Mouse (Mus musculus) frontal cortex, adult (tissue): ENCODE results near the gene Vmn1r197.
A peak's percentile ranks its signal among the peaks of the same experiment; 100 is the strongest.
"Not testable (repeated sequence)": the region's sequence is repeated elsewhere in the genome, so short reads cannot be mapped to it uniquely, and the experiment has no call there.

Source experiments
- ATAC-seq: cut with Nextera tagmentation; 2 replicates; pipeline ENCODE4 v1.9.2; 2017; ENCODE audit warnings: mild to moderate bottlenecking, moderate library complexity, mixed read lengths; ENCODE audit not compliant: low TSS enrichment

Vmn1r197 gene

GRCm38 (mm10) chr13:22324289-22324688 is at the start of gene Vmn1r197:
Gene Vmn1r197 (plus strand): TSS chr13:22324589.
- no peak for ATAC-seq

- 0 out of 2 replicates have a peak, but pooled peaks have one; percentile 27 for ATAC-seq
Observed at GRCm38 (mm10) chr13:22284578-22284977, 39.8 kb upstream of the Vmn1r197 start.

GRCm38 (mm10) chr13:22289620-22290019 is 34.8 kb upstream of the Vmn1r197 start, which contains the start of gene Vmn1r196:
Gene Vmn1r196 (plus strand): TSS chr13:22289920.
- no peak for ATAC-seq

GRCm38 (mm10) chr13:22308075-22308474 is 16.3 kb upstream of the Vmn1r197 start:
- ATAC-seq: not testable (repeated sequence)

GRCm38 (mm10) chr13:22315361-22315760 is 9.0 kb upstream of the Vmn1r197 start:
- no peak for ATAC-seq

DNA sequence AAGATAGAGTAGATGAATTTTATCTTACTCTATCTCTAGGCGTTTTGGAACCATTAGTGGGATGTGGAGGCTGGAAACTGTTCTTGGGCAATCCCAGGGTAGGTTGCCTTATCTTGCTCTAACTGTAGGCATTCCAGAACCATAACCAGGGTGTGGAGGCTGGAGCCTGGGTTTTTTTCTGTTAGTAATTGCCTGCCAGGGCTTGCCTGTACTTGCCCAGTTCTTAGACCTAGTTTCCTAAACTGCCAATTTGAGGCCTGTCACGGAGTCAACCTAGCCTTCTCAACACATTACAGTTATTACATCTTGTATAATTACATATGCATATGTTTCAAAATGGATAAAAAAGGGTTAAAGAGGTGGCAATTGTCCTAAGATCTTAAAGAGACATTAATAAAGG is 7.0 kb upstream of the Vmn1r197 start:
- ATAC-seq: no peak

- ATAC-seq: no peak
Observed at GRCm38 (mm10) chr13:22320091-22320490, 4.3 kb upstream of the Vmn1r197 start.

DNA sequence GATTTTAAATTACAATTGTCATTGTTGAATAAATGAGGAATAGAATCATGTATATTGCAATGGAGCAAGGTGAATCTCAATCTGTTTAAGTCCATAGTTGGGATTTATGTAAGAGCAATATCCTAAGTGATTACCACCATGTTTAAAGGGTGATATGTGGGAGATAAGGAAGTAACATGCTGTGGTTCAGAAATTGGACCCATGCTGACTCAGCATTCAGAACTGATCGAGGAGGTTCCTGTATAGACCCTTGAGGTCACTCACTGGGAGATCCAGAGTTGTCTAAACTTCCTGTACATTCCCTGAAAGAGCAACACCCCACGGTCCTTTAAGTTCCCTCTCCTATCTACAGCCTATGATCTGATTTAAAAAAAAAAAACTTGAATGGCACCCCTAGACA is 8.9 kb downstream of the Vmn1r197 start:
- no peak for ATAC-seq

GRCm38 (mm10) chr13:22335565-22335964 is 11.2 kb downstream of the Vmn1r197 start:
- ATAC-seq: peak; percentile 82

GRCm38 (mm10) chr13:22350064-22350463 is 25.7 kb downstream of the Vmn1r197 start, which contains the start of gene Vmn1r198:
Gene Vmn1r198 (plus strand): TSS chr13:22350364.
- ATAC-seq: no peak

DNA sequence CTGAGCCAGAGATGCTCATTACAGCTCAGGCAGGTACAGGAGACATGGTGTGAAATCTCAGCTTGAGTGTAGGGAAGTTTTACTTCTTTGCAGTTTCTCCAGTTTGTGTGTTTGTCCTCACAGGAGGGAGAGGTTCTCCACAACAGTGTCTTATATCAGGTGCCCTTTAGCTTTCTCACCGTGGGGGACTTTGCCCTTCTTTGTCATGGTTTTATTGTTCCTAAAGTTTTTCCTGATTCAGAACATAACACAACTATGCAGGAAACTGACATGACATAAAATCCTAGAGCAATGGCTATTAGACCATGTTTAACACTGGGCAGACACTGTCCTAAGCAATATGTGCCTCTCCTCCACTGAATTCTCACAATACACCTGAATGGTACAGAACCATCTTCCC is 26.4 kb downstream of the Vmn1r197 start:
- no peak for ATAC-seq

- ATAC-seq: no peak
Observed at GRCm38 (mm10) chr13:22379518-22379917, 55.1 kb downstream of the Vmn1r197 start, which contains the start of gene Vmn1r199. Gene Vmn1r199 (plus strand): TSS chr13:22379818.

- peak; percentile 99 for ATAC-seq
Observed at GRCm38 (mm10) chr13:22381128-22381527, 56.7 kb downstream of the Vmn1r197 start.
